ENCODE assay signal across 1 mouse cellular context in the genomic region with DNA sequence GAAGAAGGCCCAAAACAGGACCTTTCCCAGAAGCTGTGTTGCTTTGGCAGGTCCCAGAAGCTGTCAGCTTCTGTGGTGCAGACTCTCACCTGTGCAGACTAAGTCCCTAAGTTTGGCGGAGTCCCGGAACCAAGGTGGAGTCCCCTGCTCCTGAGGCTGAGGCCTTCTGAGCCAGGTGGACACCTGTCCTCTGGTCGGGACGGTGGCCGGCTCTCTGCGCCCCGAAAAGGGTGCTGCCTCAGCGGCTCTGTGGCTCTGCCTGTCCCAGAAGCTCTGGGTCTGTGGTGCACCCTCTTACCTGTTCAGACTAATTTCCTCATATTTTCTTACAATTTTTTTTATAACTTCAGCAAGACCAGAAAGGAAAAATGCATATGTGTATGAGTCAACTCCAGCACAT. TPM values are rescaled to one million over a fixed set of nuclear protein-coding genes. Genes with fewer than 3 reads are reported as not detected.
"Had no signal": no experiment of that assay in that cellular context is flagged by ENCODE, and none has a peak within 500 bp of the region (broad histone marks: within the 10 kb centered on the region; RNA-seq: fewer than 3 reads in every experiment).

No protein-coding gene starts in this region.

RNA-seq across cellular contexts. Expression of a gene that starts 43.7 kb away (rescaled TPM):
- polyA plus RNA-seq: macrophage had no signal
